Mouse (Mus musculus) right cerebral cortex, adult 2 months (tissue): ENCODE data around the gene Samd15.

Experiments used
- DNase-seq, 2 experiments: peaks; one replicate each; pipeline ENCODE4 v3.0.0; 2021 to 2022; ENCODE audit warnings: low spot score in 2 of 2

Samd15 gene

DNA sequence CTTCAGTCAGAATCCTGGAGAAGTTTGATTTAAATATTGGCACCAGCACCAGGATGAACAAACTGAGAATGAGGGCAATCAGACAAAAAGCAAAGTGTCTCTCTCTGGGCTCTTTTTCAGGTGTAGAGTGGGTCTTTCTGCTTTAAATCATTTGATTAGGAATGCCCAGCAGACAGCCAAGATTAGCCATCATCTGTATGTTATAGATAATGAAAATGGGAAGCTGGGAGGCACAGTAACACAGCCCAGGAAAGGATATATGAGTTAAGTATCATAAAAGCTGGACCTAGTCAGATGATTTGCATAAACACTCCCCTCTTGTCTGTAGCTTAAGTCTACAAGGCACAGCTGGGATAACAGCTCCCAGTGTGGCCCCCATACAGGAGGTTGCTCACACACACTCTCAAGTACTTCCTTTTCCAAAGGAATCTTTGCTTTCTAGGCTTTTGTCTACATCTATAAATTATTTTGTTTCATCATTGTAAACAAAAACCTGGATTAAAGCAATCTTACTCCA lies 30.9 kb downstream of the Samd15 start:
- DNase-seq, result no peak

DNA sequence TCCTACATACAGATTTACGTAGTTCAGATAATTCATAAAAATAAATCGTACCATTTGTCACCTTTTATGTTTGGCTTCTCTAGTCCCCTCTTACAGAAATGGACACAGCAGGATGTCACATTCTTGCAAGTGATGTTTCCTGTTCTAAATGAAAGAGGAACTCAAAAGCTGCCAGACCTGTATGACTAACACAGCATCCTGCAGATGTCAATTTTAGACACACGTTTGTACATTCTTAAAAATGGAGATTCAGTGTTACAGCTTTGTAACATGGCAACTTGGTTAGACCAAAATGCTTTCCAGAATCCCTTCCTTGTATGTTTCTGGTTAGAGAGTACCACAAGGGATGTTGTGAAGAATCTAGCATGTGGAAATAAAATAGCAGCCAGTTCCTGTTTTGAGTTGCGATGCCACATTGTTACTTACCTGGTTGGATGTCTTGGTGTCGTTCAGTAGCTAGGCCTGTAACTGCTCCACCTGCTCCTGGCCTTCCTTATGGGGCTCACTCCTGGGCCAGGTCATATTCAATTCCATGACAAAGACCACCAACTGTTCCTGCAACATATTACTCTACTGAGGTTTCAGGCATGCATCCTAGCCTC lies 37.5 kb downstream of the Samd15 start:
- no peak for DNase-seq

DNA sequence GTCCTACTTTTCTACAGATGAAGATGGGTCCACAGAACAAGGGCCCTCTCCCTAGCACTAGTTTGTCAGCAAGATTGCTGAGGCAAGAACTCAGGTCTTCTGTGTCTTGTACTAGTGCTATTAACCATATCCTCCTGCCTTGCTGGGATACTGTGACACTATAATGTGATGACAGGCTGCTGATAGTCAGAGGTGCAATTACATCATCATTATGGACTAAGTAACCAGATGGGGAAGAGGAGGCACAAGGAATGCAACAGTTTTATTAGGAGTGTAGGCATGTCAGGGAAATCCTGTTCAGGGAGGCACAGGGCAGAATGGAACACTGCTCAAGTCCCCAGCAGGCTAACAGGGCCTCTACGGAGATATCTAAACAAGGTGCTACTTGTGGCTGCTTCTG lies 39.1 kb downstream of the Samd15 start, which contains the start of gene Noxred1:
Noxred1 (minus strand) TSS at position 101 of the 400 bp plus-strand sequence.
- DNase-seq, result no peak

DNA sequence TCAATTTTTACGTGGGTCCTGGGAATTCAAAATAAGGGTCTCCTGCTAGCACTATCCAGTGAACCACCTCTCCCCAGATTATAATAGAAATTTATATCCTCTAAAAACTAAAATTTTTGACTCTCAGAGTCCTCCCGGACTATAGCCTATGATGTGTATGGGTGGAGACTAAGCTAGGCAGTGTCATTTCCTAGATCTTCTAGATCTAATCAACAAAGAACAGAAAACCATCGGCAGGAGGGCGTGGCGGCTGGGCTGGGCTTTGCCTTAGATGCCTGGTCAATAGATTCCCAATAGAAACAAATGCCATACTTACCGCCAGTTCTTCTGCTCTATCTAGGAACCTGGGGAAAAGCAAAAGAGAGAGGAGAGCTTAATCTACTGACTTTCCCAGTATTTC lies 50.6 kb downstream of the Samd15 start:
- DNase-seq, result no peak

DNA sequence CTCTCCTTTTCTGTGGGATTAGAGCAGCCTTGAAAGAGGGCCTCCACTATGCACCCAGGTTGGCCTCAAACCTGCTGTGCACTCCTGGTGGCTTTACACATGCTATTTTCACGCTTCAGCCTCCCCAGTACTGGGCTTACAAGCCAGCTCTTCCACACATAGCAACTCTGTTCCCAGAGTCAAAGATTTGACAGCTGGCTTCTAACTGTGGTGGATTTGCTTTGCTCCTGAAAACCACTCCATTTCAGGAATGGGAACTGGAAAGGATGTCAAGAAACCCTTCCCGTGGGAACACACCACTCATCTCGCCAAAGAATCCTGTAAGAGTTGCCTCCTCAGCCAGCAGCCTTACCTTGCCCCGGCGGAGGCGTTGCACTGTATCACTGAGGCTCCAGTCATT lies 54.4 kb downstream of the Samd15 start:
- no peak for DNase-seq

DNA sequence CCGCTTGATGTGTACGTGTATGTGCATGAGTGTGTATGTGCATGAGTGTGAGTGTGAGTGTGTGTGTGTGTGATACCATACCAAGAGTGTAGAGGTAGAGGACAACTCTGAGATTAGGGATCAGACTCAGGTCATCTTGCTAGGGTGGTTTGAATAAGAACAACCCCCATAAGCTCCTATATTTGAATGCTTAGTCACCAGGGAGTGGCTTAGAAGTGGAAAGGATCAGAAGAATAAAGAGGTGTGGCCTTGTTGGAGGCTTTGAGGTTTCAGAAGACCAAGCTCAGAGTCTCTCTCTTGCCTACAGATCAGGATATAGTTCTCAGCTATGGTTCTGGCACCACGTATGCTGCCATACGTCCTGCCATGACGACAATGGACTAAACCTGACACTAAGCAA lies 57.1 kb downstream of the Samd15 start:
- DNase-seq, result no peak

DNA sequence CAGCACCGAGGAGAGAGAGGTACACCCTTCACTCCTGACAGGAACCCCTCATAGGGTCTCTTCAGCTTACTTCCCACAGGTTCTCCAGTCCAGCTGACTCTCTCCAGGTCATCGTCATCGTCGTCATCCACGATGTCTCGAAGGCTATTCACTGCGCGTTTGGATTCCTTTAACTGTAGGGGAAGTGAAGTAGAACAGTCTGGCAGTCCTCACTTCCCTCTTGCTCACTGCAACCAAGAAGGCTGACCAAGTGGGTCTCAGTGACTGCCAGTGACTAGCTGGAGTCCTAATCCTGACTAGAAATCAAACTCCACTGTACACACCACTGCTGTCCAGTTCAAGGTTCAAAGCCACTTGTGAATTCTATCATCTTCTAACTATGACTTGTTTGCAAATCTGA lies 61.0 kb downstream of the Samd15 start:
- DNase-seq, result no peak
